Mouse (Mus musculus) embryonic facial prominence, embryonic 11.5 days (tissue): ENCODE results near the gene H60c. TPM values are rescaled to one million over a fixed set of nuclear protein-coding genes. Genes with fewer than 3 reads are reported as not detected.
"Not testable (repeated sequence)": the region's sequence is repeated elsewhere in the genome, so short reads cannot be mapped to it uniquely, and the experiment has no call there.

Experiments
- ATAC-seq: fragments of 200-750 bp; cut with Nextera tagmentation; replicated peaks from 2 replicates; pipeline ENCODE4 v1.8.0; 2017; ENCODE audit warnings: low read depth; ENCODE audit not compliant: insufficient number of reproducible peaks, low FRiP score, low TSS enrichment
- DNase-seq: peaks from one replicate; pipeline ENCODE4 v3.0.0-alpha.2; 2015; ENCODE audit warnings: low spot score
- H3K27ac ChIP-seq: fragments of 300-500 bp; sonication (generic); replicated peaks from 2 replicates; pipeline ENCODE4 v1.5.1; 2014; ENCODE audit warnings: mild to moderate bottlenecking, low read depth, low read length, control low read depth
- H3K27me3 ChIP-seq: fragments of 300-500 bp; sonication (generic); 2 replicates; pipeline ENCODE4 v1.6.1; 2014; ENCODE audit warnings: mild to moderate bottlenecking, low read length, moderate library complexity, mixed read lengths; ENCODE audit not compliant: control insufficient read depth, insufficient read depth
- H3K36me3 ChIP-seq: fragments of 300-500 bp; sonication (generic); replicated peaks from 2 replicates; pipeline ENCODE4 v1.6.1; 2014; ENCODE audit warnings: low read depth, mild to moderate bottlenecking, low read length, moderate library complexity, mixed read lengths; ENCODE audit not compliant: control insufficient read depth, insufficient read depth
- H3K4me1 ChIP-seq: fragments of 300-500 bp; sonication (generic); 2 replicates; pipeline ENCODE4 v1.6.1; 2014; ENCODE audit warnings: low read length, mixed read lengths; ENCODE audit not compliant: control insufficient read depth, insufficient read depth
- H3K4me2 ChIP-seq: fragments of 300-500 bp; sonication (generic); 2 replicates; pipeline ENCODE4 v1.6.1; 2014; ENCODE audit warnings: low read depth, mild to moderate bottlenecking, control low read depth, low read length, moderate library complexity
- H3K4me3 ChIP-seq: fragments of 300-500 bp; sonication (generic); 2 replicates; pipeline ENCODE4 v1.5.1; 2014; ENCODE audit warnings: low read depth, low read length, control low read depth
- H3K9ac ChIP-seq: fragments of 300-500 bp; sonication (generic); replicated peaks from 2 replicates; pipeline ENCODE4 v1.6.1; 2014; ENCODE audit warnings: mild to moderate bottlenecking, control low read depth, low read length
- H3K9me3 ChIP-seq: fragments of 300-500 bp; sonication (generic); replicated peaks from 2 replicates; pipeline ENCODE4 v1.6.1; 2016; ENCODE audit warnings: mild to moderate bottlenecking, low read length, inconsistent platforms, mixed read lengths; ENCODE audit not compliant: control insufficient read depth
- WGBS: fragments of 180-500 bp; shearing (Covaris S2); extraction: QIAGEN DNeasy Blood & Tissue Kit; methylation state at CpG from one replicate; pipeline ENCODE4 v1.1.7; 2014; 5-methylcytosine and 5-hydroxymethylcytosine counted together
- polyA plus RNA-seq: library from polyadenylated mRNA; unstranded; fragments of >200 nt; fragmentation: Nextera tagmentation; extraction: Ambion mirVana; gene quantifications from 2 replicates; pipeline ENCODE4 v1.2.1, GENCODE M21; 2014

The H60c gene
- polyA plus RNA-seq, 1 experiment from 2014 or later, result not detected

- ATAC-seq (no peak), DNase-seq (no peak)
- Histone ChIP-seq H3K9ac (no peak overlapping the region), H3K36me3 (no peaks in the 10 kb centered on the region), H3K4me1 (no peaks in the 10 kb centered on the region), H3K4me3 (no peak overlapping the region), H3K27ac (no peak overlapping the region), H3K9me3 (no peaks in the 10 kb centered on the region), H3K27me3 (no peaks in the 10 kb centered on the region), H3K4me2 (no peak overlapping the region)
- WGBS, result 61% methylated on average over 2 of the region's 2 CpGs
These were observed 842 bp downstream of the H60c start for GRCm38 (mm10) chr10:3266729-3267128.

- no peak overlapping the region for H3K9ac ChIP-seq
- no peak overlapping the region for H3K4me3 ChIP-seq
- no peaks in the 10 kb centered on the region for H3K27me3 ChIP-seq
- H3K36me3 ChIP-seq, result no peaks in the 10 kb centered on the region
- H3K9me3 ChIP-seq, result no peaks in the 10 kb centered on the region
- H3K27ac ChIP-seq, result no peak overlapping the region
- H3K4me1 ChIP-seq, result no peaks in the 10 kb centered on the region
- WGBS, result 82% methylated on average over 2 of the region's 2 CpGs
- H3K4me2 ChIP-seq, result no peak overlapping the region
- no peak for ATAC-seq
- no peak for DNase-seq
These were observed 4.8 kb downstream of the H60c start for GRCm38 (mm10) chr10:3262784-3263183.

GRCm38 (mm10) chr10:3257391-3257790, 10.2 kb downstream of the H60c start:
- no peak overlapping the region for H3K9ac ChIP-seq
- ATAC-seq, result no peak
- 91% methylated on average over 3 of the region's 3 CpGs for WGBS

GRCm38 (mm10) chr10:3238436-3238835, 29.1 kb downstream of the H60c start:
- not testable (repeated sequence) for DNase-seq, H3K27me3 ChIP-seq, H3K4me3 ChIP-seq, H3K4me1 ChIP-seq, H3K27ac ChIP-seq, H3K4me2 ChIP-seq, ATAC-seq, H3K9me3 ChIP-seq, H3K36me3 ChIP-seq, H3K9ac ChIP-seq
- 80% methylated on average over 5 of the region's 5 CpGs for WGBS

More at GRCm38 (mm10) chr10:3257391-3257790, 10.2 kb downstream of the H60c start:
- H3K36me3 ChIP-seq, result no peaks in the 10 kb centered on the region
- H3K27ac ChIP-seq, result no peak overlapping the region
- no peaks in the 10 kb centered on the region for H3K9me3 ChIP-seq
- H3K27me3 ChIP-seq, result no peaks in the 10 kb centered on the region
- H3K4me3 ChIP-seq, result no peak overlapping the region
- H3K4me2 ChIP-seq, result no peak overlapping the region
- no peak for DNase-seq
- no peaks in the 10 kb centered on the region for H3K4me1 ChIP-seq

GRCm38 (mm10) chr10:3236638-3237270, 30.8 kb downstream of the H60c start:
- Histone ChIP-seq H3K27me3 (no peaks in the 10 kb centered on the region), H3K4me3 (no peak overlapping the region), H3K4me1 (no peaks in the 10 kb centered on the region), H3K9me3 (no peaks in the 10 kb centered on the region), H3K9ac (no peak overlapping the region), H3K4me2 (no peak overlapping the region), H3K27ac (no peak overlapping the region), H3K36me3 (no peaks in the 10 kb centered on the region)
- DNase-seq, result no peak
- ATAC-seq, result no peak
- WGBS, result 69% methylated on average over 5 of the region's 5 CpGs

GRCm38 (mm10) chr10:3228447-3229195, 39.0 kb downstream of the H60c start:
- DNase-seq, result no peak
- Histone ChIP-seq H3K27me3 (no peaks in the 10 kb centered on the region), H3K9me3 (no peaks in the 10 kb centered on the region), H3K4me2 (no peak overlapping the region), H3K27ac (no peak overlapping the region), H3K9ac (no peak overlapping the region), H3K4me1 (no peaks in the 10 kb centered on the region), H3K36me3 (no peaks in the 10 kb centered on the region), H3K4me3 (no peak overlapping the region)
- 93% methylated on average over 2 of the region's 2 CpGs for WGBS
- no peak for ATAC-seq

Other genes starting within 250 kb of the H60c start
- 4.1 and 4.5 TPM in 2 replicates for gene Ppp1r14c, start 98.3 kb upstream of the H60c start, polyA plus RNA-seq